Mouse (Mus musculus) ES-E14 (cell line): ENCODE measurements around the gene Pabpc4. TPM values are rescaled to one million over a fixed set of nuclear protein-coding genes. Genes with fewer than 3 reads are reported as not detected.

Experiments used
- DNase-seq: peaks from one replicate; pipeline ENCODE4 v3.0.0-alpha.2; 2013; ENCODE audit warnings: low read depth, low spot score
- H3K27ac ChIP-seq: 2 replicates; pipeline ENCODE4 v1.5.1; 2012; ENCODE audit warnings: low read depth, mild to moderate bottlenecking, low read length, moderate library complexity, mixed read lengths; ENCODE audit not compliant: poor library complexity, insufficient read depth, severe bottlenecking
- H3K36me3 ChIP-seq: 2 replicates; pipeline ENCODE4 v1.6.1; 2012; ENCODE audit warnings: mild to moderate bottlenecking, low read length, moderate library complexity, mixed read lengths; ENCODE audit not compliant: control insufficient read depth, poor library complexity, insufficient read depth, severe bottlenecking
- H3K4me1 ChIP-seq, 2 experiments: fragments of 150-350 bp in 1 of 2; sonication (generic) in 1 of 2; 2 replicates each; pipeline ENCODE4 v1.6.1; 2012; ENCODE audit warnings: low read length in 2 of 2, mild to moderate bottlenecking in 1 of 2, mixed read lengths in 1 of 2; ENCODE audit not compliant: control insufficient read depth in 2 of 2, insufficient read depth in 2 of 2, poor library complexity in 1 of 2
- H3K4me3 ChIP-seq, 2 experiments: fragments of 150-350 bp in 1 of 2; sonication (generic) in 1 of 2; 2 replicates each; pipeline ENCODE4 v1.5.1; 2012; ENCODE audit warnings: low read length in 2 of 2, low read depth in 1 of 2, mild to moderate bottlenecking in 1 of 2, mixed read lengths in 1 of 2; ENCODE audit not compliant: insufficient read depth in 1 of 2, poor library complexity in 1 of 2, severe bottlenecking in 1 of 2
- H3K9ac ChIP-seq: 2 replicates; pipeline ENCODE4 v1.6.1; 2012; ENCODE audit warnings: low read depth, mild to moderate bottlenecking, low read length, mixed read lengths; ENCODE audit not compliant: poor library complexity, insufficient read depth, severe bottlenecking
- H3K9me3 ChIP-seq: fragments of 150-350 bp; sonication (generic); 2 replicates; pipeline ENCODE4 v1.6.1; 2012; ENCODE audit warnings: low read depth, mild to moderate bottlenecking, low read length; ENCODE audit not compliant: control insufficient read depth, insufficient read depth
- CHD2 ChIP-seq: IDR thresholded peaks from 2 replicates; pipeline ENCODE4 v1.6.1; 2014; ENCODE audit warnings: mild to moderate bottlenecking, low read depth, low read length, inconsistent platforms
- HCFC1 ChIP-seq: IDR thresholded peaks from 2 replicates; pipeline ENCODE4 v1.6.1; 2012; ENCODE audit warnings: low read length, inconsistent platforms, borderline replicate concordance; ENCODE audit not compliant: insufficient read depth
- MAFK ChIP-seq: IDR thresholded peaks from 2 replicates; pipeline ENCODE4 v1.6.1; 2014; ENCODE audit warnings: mild to moderate bottlenecking, low read depth, low read length, inconsistent platforms; ENCODE audit not compliant: insufficient read depth
- ZC3H11A ChIP-seq: IDR thresholded peaks from 2 replicates; pipeline ENCODE4 v1.6.1; 2012; ENCODE audit warnings: low read depth, mild to moderate bottlenecking, inconsistent platforms, low read length, borderline replicate concordance
- ZNF384 ChIP-seq: IDR thresholded peaks from 2 replicates; pipeline ENCODE4 v1.6.1; 2012; ENCODE audit warnings: low read depth, low read length, inconsistent platforms
- in situ Hi-C, 2 experiments: fragments of 600-800 bp; cut with MboI; formaldehyde crosslinking; loops; one replicate each; pipeline ENCODE4 v1.15.1; 2025; ENCODE audit warnings: low sequenced_read_pairs in 2 of 2, inconsistent platforms in 1 of 2; ENCODE audit not compliant: unreplicated experiment in 2 of 2
- total RNA-seq: library from RNA; depleted of rRNA; stranded (reverse); fragments of 300-350 nt; gene quantifications from 2 replicates; pipeline ENCODE4 v1.2.3, GENCODE M21; 2012

Pabpc4 gene
- total RNA-seq, 1 experiment, result 246 TPM

DNA sequence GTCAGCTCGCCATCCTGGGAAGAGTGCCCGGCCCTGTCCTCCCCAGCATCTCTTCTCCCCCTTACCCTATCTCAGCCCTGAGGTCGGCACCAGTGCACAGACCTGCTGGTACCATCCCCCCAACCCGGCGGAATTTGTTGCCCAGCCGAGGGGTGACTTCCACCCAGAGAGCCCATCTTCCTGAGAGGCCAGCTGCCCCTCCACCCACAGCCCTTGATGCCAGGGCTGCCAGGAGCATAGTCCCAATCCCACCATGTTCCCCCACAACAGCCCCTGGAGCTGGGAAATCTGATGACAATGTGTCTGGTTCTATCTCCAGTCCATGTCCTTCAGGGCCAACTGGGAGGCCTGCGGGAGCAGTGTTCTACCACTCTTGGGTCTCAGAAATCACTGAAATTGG is 15.9 kb upstream of the Pabpc4 start:
- DNase-seq, result no peak
- Histone ChIP-seq H3K4me1 (no peaks in the 10 kb centered on the region), H3K27ac (no peak overlapping the region), H3K9ac (no peak overlapping the region), H3K36me3 (no peaks in the 10 kb centered on the region), H3K9me3 (no peaks in the 10 kb centered on the region), H3K4me3 (no peak overlapping the region)
- in situ Hi-C loops, result no loop called here
- TF ChIP-seq MAFK (no peak), ZC3H11A (no peak)

GRCm38 (mm10) chr4:123246651-123247050 is 15.5 kb upstream of the Pabpc4 start:
- DNase-seq, result no peak
- in situ Hi-C loops, result no loop called here
- no peak overlapping the region for H3K27ac ChIP-seq
- H3K36me3 ChIP-seq, result no peaks in the 10 kb centered on the region
- no peak for TF ChIP-seq ZC3H11A
- TF ChIP-seq MAFK, result no peak
- no peak for TF ChIP-seq CHD2
- no peak for TF ChIP-seq HCFC1
- TF ChIP-seq ZNF384, result no peak
- H3K4me1 ChIP-seq, result no peaks in the 10 kb centered on the region
- no peak overlapping the region for H3K4me3 ChIP-seq
- H3K9me3 ChIP-seq, result no peaks in the 10 kb centered on the region
- no peak overlapping the region for H3K9ac ChIP-seq

DNA sequence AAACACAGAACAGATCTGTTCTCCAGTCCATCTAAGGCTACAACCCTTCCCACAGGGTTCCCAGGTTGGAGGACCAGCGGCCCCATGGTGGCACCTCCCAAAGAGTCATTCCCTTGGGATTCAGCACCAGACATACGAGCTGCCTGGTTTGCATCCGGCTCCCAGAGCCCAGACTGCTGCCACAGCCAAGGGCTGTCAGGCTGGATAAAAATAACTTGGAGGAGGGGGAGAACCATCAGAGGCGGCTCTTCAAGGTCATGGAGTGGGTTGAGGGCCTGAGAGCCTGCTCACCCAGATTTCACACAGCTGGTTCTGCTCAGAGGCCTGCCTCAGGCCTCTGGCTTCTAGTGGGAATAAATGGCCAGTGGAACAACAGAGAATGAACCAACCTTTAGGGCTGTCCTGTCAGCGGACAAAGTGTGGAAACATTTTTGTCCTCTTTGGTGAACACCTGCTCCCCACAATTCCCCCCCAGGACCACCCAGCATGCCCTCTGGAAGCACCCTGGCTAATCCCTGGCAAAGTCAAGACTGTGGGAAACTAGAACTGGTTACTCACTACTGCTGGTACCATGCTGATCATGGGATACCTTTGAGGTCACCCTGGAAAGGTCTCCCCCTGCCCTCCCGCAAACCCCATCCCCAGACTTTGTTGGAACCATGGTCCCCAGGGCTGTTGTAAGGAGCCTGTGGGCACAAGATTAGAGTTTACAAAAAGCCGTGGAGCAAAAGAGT is 14.8 kb upstream of the Pabpc4 start:
- H3K4me3 ChIP-seq, result no peak overlapping the region
- no peak for DNase-seq
- H3K27ac ChIP-seq, result no peak overlapping the region
- no peak overlapping the region for H3K9ac ChIP-seq
- TF ChIP-seq MAFK (no peak), HCFC1 (no peak), CHD2 (no peak), ZC3H11A (no peak), ZNF384 (no peak)
- H3K4me1 ChIP-seq, result no peaks in the 10 kb centered on the region
- H3K36me3 ChIP-seq, result no peaks in the 10 kb centered on the region
- no peaks in the 10 kb centered on the region for H3K9me3 ChIP-seq
- in situ Hi-C loops, result no loop called here

DNA sequence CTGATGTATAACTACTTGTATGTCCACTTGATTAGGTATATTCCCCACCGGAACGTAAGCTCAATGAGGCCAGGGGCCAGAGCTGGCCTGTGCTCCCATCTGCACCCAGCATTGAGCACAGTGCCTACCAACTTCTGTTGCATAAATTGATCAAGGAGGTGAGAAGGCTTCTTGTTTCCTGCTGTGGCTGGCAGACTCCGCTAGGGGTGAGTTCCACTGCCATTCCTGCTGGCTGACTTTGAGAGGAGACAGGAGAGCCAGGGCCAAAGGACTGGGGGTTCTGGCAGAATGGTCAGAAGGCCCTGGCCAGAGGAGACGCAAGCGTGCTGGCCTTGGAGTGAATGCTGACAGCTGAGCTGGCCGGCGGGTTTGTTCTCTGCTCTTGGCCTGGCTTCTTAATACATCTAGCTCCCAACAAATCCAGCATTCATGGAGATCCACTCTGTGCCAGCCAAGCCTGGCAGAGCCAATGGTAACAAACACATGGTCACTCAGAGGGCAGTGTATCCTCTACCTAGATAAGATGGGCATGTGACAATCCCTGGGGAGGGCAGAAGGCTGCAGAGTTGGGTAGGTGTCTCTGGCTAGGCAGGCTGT is 13.1 kb upstream of the Pabpc4 start:
- no peak overlapping the region for H3K4me3 ChIP-seq
- in situ Hi-C loops, result no loop called here
- no peak overlapping the region for H3K27ac ChIP-seq
- no peaks in the 10 kb centered on the region for H3K4me1 ChIP-seq
- H3K9ac ChIP-seq, result no peak overlapping the region
- no peaks in the 10 kb centered on the region for H3K9me3 ChIP-seq
- no peak for DNase-seq
- no peaks in the 10 kb centered on the region for H3K36me3 ChIP-seq
- no peak for TF ChIP-seq HCFC1
- no peak for TF ChIP-seq MAFK
- TF ChIP-seq ZC3H11A, result no peak
- TF ChIP-seq CHD2, result no peak
- TF ChIP-seq ZNF384, result no peak

GRCm38 (mm10) chr4:123252214-123252613 is 9.9 kb upstream of the Pabpc4 start:
- in situ Hi-C loops, result loop anchor here in 1 of 2 experiments (10.0 kb wide), 1 partner anchor 97 kb away; no protein-coding TSS in a partner anchor
- Histone ChIP-seq H3K9ac (no peak overlapping the region), H3K4me3 (no peak overlapping the region), H3K27ac (no peak overlapping the region), H3K4me1 (no peaks in the 10 kb centered on the region), H3K36me3 (no peaks in the 10 kb centered on the region), H3K9me3 (no peaks in the 10 kb centered on the region)
- TF ChIP-seq HCFC1 (no peak), ZNF384 (no peak), MAFK (no peak), ZC3H11A (no peak), CHD2 (no peak)
- DNase-seq, result no peak
